Mouse (Mus musculus) midbrain, embryonic 14.5 days (tissue): ENCODE data around the gene Clic4. TPM values are rescaled to one million over a fixed set of nuclear protein-coding genes. Genes with fewer than 3 reads are reported as not detected.
A peak's percentile ranks its signal among the peaks of the same experiment; 100 is the strongest.

Source experiments
- ATAC-seq: fragments of 200-750 bp; cut with Nextera tagmentation; 2 replicates; pipeline ENCODE4 v1.8.0; 2017; ENCODE audit warnings: moderate number of reproducible peaks, moderate library complexity; ENCODE audit not compliant: low FRiP score, low TSS enrichment
- DNase-seq: peaks from one replicate; pipeline ENCODE4 v3.0.0-alpha.2; 2015
- H3K27ac ChIP-seq: fragments of 300-500 bp; sonication (generic); replicated peaks from 2 replicates; pipeline ENCODE4 v1.5.1; 2014; ENCODE audit warnings: mild to moderate bottlenecking, low read depth, low read length, moderate library complexity
- H3K27me3 ChIP-seq: fragments of 300-500 bp; sonication (generic); 2 replicates; pipeline ENCODE4 v1.6.1; 2014; ENCODE audit warnings: low read length, control low read depth, mixed read lengths; ENCODE audit not compliant: control insufficient read depth, insufficient read depth
- H3K36me3 ChIP-seq: fragments of 300-500 bp; sonication (generic); 2 replicates; pipeline ENCODE4 v1.6.1; 2014; ENCODE audit warnings: low read length, control low read depth; ENCODE audit not compliant: control insufficient read depth, insufficient read depth
- H3K4me1 ChIP-seq: fragments of 300-500 bp; sonication (generic); 2 replicates; pipeline ENCODE4 v1.6.1; 2014; ENCODE audit warnings: mild to moderate bottlenecking, antibody characterized with exemption, low read length, control low read depth; ENCODE audit not compliant: control insufficient read depth, insufficient read depth
- H3K4me2 ChIP-seq: fragments of 300-500 bp; sonication (generic); 2 replicates; pipeline ENCODE4 v1.6.1; 2014; ENCODE audit warnings: mild to moderate bottlenecking, low read length, moderate library complexity
- H3K4me3 ChIP-seq: fragments of 300-500 bp; sonication (generic); replicated peaks from 2 replicates; pipeline ENCODE4 v1.5.1; 2014; ENCODE audit warnings: low read depth, low read length
- H3K9ac ChIP-seq: fragments of 300-500 bp; sonication (generic); replicated peaks from 2 replicates; pipeline ENCODE4 v1.6.1; 2014; ENCODE audit warnings: mild to moderate bottlenecking, low read length, moderate library complexity
- H3K9me3 ChIP-seq: fragments of 300-500 bp; sonication (generic); 2 replicates; pipeline ENCODE4 v1.6.1; 2016; ENCODE audit warnings: low read length, control low read depth, mixed read lengths; ENCODE audit not compliant: control insufficient read depth
- WGBS: fragments of 180-500 bp; shearing (Covaris S2); extraction: QIAGEN DNeasy Blood & Tissue Kit; methylation state at CpG from one replicate; pipeline ENCODE4 v1.1.7; 2014; 5-methylcytosine and 5-hydroxymethylcytosine counted together
- polyA plus RNA-seq: library from polyadenylated mRNA; unstranded; fragments of >200 nt; fragmentation: Nextera tagmentation; extraction: Ambion mirVana; gene quantifications from 2 replicates; pipeline ENCODE4 v1.2.1, GENCODE M21; 2014

The Clic4 gene
- polyA plus RNA-seq, 1 experiment from 2014 or later: 61.9 TPM

GRCm38 (mm10) chr4:135246866-135247756 lies 25.5 kb downstream of the Clic4 start:
- ATAC-seq (no peak), DNase-seq (peak; percentile 59)
- Histone ChIP-seq H3K36me3 (no peaks in the 10 kb centered on the region), H3K9ac (0 out of 2 replicates have a peak overlapping the region, but pooled peaks have one; percentile 14), H3K4me3 (no peak overlapping the region), H3K9me3 (no peaks in the 10 kb centered on the region), H3K27me3 (no peaks in the 10 kb centered on the region), H3K4me1 (peaks cover 17% of the 10 kb centered on the region), H3K27ac (peak overlapping the region; percentile 15), H3K4me2 (no peak overlapping the region)
- 61% methylated on average over 23 of the region's 23 CpGs for WGBS

- DNase-seq (no peak), ATAC-seq (no peak)
- Histone ChIP-seq H3K27me3 (no peaks in the 10 kb centered on the region), H3K4me3 (no peak overlapping the region), H3K9ac (no peak overlapping the region), H3K36me3 (no peaks in the 10 kb centered on the region), H3K4me1 (peaks cover 17% of the 10 kb centered on the region), H3K4me2 (no peak overlapping the region), H3K27ac (no peak overlapping the region), H3K9me3 (no peaks in the 10 kb centered on the region)
- WGBS: 74% methylated on average over 2 of the region's 2 CpGs
These were observed 26.2 kb downstream of the Clic4 start for GRCm38 (mm10) chr4:135246444-135246843.

GRCm38 (mm10) chr4:135245841-135246240 lies 26.8 kb downstream of the Clic4 start:
- WGBS: 92% methylated on average over 11 of the region's 11 CpGs
- ATAC-seq (no peak), DNase-seq (no peak)
- H3K36me3 ChIP-seq: no peaks in the 10 kb centered on the region
- no peaks in the 10 kb centered on the region for H3K9me3 ChIP-seq
- peaks cover 20% of the 10 kb centered on the region for H3K4me1 ChIP-seq
- no peak overlapping the region for H3K4me3 ChIP-seq
- no peak overlapping the region for H3K9ac ChIP-seq
- no peak overlapping the region for H3K4me2 ChIP-seq
- no peaks in the 10 kb centered on the region for H3K27me3 ChIP-seq
- no peak overlapping the region for H3K27ac ChIP-seq

- Histone ChIP-seq H3K27ac (no peak overlapping the region), H3K9me3 (no peaks in the 10 kb centered on the region), H3K27me3 (no peaks in the 10 kb centered on the region), H3K9ac (no peak overlapping the region), H3K4me3 (no peak overlapping the region), H3K4me2 (no peak overlapping the region), H3K36me3 (no peaks in the 10 kb centered on the region), H3K4me1 (peaks cover 23% of the 10 kb centered on the region)
- ATAC-seq: no peak
- DNase-seq: no peak
- WGBS: 88% methylated on average over 3 of the region's 3 CpGs
These were observed 28.3 kb downstream of the Clic4 start for GRCm38 (mm10) chr4:135244335-135244734.

GRCm38 (mm10) chr4:135242913-135243541 lies 29.6 kb downstream of the Clic4 start:
- WGBS: 55% methylated on average over 7 of the region's 7 CpGs
- no peak for DNase-seq
- Histone ChIP-seq H3K9ac (no peak overlapping the region), H3K4me1 (peaks cover 20% of the 10 kb centered on the region; the same call in 1 of the 2 replicates), H3K27me3 (no peaks in the 10 kb centered on the region), H3K27ac (no peak overlapping the region), H3K9me3 (no peaks in the 10 kb centered on the region), H3K4me2 (no peak overlapping the region), H3K4me3 (no peak overlapping the region), H3K36me3 (peaks cover 3% of the 10 kb centered on the region; the same call in 1 of the 2 replicates)
- no peak for ATAC-seq

GRCm38 (mm10) chr4:135242383-135242782 lies 30.2 kb downstream of the Clic4 start:
- Histone ChIP-seq H3K27me3 (no peaks in the 10 kb centered on the region), H3K9me3 (no peaks in the 10 kb centered on the region), H3K4me3 (no peak overlapping the region), H3K27ac (no peak overlapping the region), H3K9ac (no peak overlapping the region), H3K36me3 (peaks cover 9% of the 10 kb centered on the region), H3K4me2 (no peak overlapping the region), H3K4me1 (peaks cover 15% of the 10 kb centered on the region; the same call in 1 of the 2 replicates)
- WGBS: 95% methylated on average over 5 of the region's 5 CpGs
- ATAC-seq: no peak
- no peak for DNase-seq

- H3K9me3 ChIP-seq: no peaks in the 10 kb centered on the region
- H3K4me2 ChIP-seq: no peak overlapping the region
- no peak overlapping the region for H3K27ac ChIP-seq
- no peak overlapping the region for H3K9ac ChIP-seq
- H3K4me3 ChIP-seq: no peak overlapping the region
- ATAC-seq: no peak
- no peak for DNase-seq
- 63% methylated on average over 5 of the region's 5 CpGs for WGBS
- H3K4me1 ChIP-seq: 0 out of 2 replicates have a peak, but pooled peaks cover 9% of the 10 kb centered on the region
- H3K36me3 ChIP-seq: peaks cover 14% of the 10 kb centered on the region
- H3K27me3 ChIP-seq: no peaks in the 10 kb centered on the region
These were observed 30.9 kb downstream of the Clic4 start for GRCm38 (mm10) chr4:135241669-135242068.

GRCm38 (mm10) chr4:135241106-135241505 lies 31.5 kb downstream of the Clic4 start:
- H3K4me1 ChIP-seq: 0 out of 2 replicates have a peak, but pooled peaks cover 6% of the 10 kb centered on the region
- peak; percentile 51 for DNase-seq

More at GRCm38 (mm10) chr4:135241106-135241505, 31.5 kb downstream of the Clic4 start:
- no peak overlapping the region for H3K9ac ChIP-seq
- H3K27me3 ChIP-seq: no peaks in the 10 kb centered on the region
- no peak overlapping the region for H3K4me2 ChIP-seq
- ATAC-seq: no peak
- 67% methylated on average over 5 of the region's 5 CpGs for WGBS
- no peaks in the 10 kb centered on the region for H3K9me3 ChIP-seq
- H3K36me3 ChIP-seq: peaks cover 17% of the 10 kb centered on the region
- H3K4me3 ChIP-seq: no peak overlapping the region
- no peak overlapping the region for H3K27ac ChIP-seq
